Mouse (Mus musculus): Measurements from ENCODE around the gene Cenpb.
A peak's percentile ranks its signal among the peaks of the same experiment; 100 is the strongest.
"Not testable (repeated sequence)": the region's sequence is repeated elsewhere in the genome, so short reads cannot be mapped to it uniquely, and the experiment has no call there.

Gene Cenpb

GRCm38 (mm10) chr2:131179990-131180587 is at the start of gene Cenpb:
Gene Cenpb, minus strand, starts transcription at chr2:131180067.
- peak; percentile 82 to 88 for DNase-seq

- DNase-seq = no peak
These were observed 47.4 kb upstream of the Cenpb start for GRCm38 (mm10) chr2:131227243-131227642.

- DNase-seq = not testable (repeated sequence)
These were observed 46.8 kb upstream of the Cenpb start for GRCm38 (mm10) chr2:131226669-131227068.

- DNase-seq = peak; percentile 74 to 89
These were observed 45.3 kb upstream of the Cenpb start for GRCm38 (mm10) chr2:131225178-131225577.

- DNase-seq = no peak
These were observed 43.7 kb upstream of the Cenpb start for GRCm38 (mm10) chr2:131223569-131223968.

DNA sequence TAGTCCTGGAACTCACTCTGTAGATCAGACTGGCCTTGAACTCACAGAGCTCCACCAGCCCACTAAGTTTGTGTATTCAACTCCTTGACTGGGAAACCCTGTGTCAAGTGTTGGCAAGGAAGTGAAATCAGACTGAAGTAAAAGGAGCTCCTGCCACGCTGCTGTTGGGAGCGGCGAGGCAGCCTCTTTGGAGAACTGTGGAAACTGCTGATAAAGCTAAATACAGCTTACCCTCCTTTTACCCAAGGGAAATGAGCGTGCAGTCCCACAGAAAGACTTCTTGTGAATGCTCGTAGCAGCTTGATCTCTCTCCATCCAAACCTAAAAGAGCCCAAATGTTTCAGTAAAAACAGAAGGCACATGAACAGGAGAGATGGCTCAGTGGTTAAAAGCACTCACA is 42.7 kb upstream of the Cenpb start:
- no peak for DNase-seq

DNA sequence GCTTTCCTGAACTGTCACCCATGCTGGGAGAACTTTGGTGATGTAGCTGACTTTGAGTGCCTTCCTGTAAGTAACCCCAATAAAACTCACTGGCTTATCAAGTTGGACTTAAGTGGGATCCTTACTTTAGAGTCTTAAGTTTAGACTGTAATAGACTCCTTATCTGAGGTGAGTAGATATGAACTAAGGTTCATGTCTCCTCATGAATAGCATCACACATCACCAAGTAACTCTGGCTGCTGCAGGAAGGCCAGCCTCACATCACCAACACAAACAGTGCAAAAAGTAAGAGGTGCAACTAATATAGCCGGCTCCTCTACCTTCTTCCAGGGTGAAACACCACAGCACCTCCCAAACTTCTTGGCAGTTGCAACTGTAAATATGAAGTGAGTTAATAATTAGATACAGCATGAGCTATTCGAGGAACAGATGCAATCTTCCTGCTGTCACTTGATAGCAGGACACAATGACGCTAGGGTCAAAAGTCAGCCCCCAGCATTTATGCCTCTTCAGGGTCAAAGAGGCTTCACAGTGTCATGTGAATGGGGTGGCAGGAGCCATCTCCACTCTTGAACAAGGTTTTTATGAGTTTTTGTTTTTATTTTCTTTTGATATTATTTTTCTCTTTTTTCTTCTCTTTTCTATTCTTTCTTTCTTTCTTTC is 42.1 kb upstream of the Cenpb start:
- no peak for DNase-seq

- no peak for DNase-seq
These were observed 40.2 kb upstream of the Cenpb start for GRCm38 (mm10) chr2:131220030-131220429.

- peak; percentile 55 to 73 for DNase-seq
These were observed 36.3 kb upstream of the Cenpb start for GRCm38 (mm10) chr2:131215941-131216858.

DNA sequence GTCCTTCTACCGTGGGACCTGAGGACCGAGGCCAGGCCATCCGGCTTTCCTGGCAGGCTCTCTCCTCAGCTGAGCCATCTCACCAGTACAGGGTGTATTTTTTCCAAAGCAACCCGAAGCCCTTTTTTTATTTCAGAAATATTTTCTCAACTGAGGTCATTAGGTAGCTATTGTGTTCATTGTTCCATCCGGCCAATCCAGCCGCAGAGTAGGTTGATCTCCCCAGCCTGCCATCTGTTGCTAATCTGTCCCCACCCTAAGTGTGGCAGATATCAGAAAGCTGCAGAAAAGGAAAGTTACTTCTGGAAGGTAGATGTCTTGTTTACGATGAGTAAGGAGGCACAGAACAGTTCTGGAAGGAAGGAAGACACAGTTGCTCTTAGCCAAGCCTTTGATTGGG is 33.9 kb upstream of the Cenpb start:
- DNase-seq = no peak

DNA sequence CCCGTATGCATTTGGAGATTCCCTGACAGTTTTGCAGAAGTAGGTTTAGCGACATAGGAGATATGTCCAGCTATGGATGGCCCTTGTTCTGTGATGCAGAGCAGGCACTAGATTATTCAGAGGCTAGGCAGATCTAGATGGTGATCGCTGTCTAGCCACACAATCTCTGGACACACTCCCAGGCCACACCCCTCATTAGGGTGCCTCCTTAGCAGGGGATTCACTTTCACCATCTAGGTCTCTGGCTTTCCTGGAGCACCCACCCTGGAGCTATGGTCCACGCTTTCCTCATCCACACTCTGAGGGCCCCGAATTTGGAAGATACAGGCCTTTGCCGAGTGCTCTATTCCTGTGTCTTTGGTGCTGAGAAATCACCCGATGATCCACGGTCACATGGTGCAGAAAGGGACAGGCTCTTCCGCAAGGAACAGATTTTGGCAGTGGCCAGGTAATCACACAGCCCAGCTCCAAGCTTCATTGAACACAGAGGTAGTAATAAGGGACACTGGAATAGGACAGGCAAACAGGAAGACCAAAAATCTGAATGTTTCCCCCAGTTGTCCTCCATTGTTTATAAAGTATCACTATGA is 31.3 kb upstream of the Cenpb start:
- DNase-seq = peak in 1 of 2 experiments; percentile 49

DNA sequence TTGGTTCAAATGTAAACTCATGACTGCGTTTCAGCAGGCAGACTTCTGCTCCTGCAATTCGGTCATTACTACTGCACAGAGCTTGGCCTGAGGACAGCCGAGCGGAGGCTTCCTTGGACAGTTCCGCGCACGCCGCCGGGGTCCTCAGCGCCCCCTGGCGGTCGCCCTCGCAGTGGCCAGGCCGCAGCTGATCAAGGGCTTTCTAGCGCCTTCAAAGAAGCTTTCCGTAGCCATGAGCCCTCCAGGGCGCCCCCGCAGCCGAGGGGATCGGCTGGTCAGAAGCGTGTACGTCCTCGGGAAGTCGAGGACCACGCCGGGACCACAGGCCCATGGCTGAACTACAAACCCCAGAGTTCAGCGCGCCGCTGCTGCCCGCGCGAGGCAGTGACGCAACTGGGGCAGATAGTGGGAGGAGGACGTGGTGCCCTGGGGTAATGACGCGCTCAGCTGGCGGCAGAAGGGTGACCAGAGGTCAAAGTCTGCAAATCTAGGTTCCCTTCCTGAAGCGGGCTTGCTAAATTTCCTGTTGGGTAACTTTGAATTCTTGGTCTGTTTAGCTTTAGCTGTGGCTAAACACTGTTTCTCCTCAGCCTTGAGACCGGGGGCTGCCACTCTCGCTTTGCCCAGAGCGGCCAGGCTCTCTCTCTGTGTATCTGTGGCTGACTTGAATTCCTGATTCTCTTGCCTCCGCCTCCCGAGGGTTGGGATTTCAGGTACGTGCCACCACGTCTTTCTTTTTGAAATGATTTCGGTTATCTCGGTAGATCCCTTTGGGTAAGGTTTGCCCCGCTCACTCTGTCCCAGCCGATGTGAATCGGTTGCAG is 30.3 kb upstream of the Cenpb start:
- DNase-seq = peak; percentile 96 to 97

- DNase-seq = peak in 1 of 2 experiments; percentile 26
These were observed 29.4 kb upstream of the Cenpb start for GRCm38 (mm10) chr2:131209125-131209795.

DNA sequence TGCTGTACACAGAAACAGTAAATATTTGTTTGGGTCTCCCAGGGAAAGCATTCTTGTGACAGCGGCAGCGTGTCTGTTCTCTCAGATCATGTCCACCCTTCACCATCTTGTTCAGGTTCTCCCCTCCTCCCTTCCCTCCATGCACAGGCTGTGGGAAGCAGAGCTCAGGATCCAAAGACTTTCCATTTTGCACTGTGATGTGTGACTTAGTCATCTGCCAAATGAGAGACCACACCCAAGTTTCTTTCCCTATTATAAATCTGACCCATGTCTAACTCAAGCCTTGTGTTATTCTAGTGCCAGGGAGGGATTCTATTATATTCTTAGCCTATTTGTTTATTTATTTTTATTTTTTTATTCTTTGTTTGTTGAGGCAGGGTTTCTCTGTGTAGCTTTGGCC is 28.5 kb upstream of the Cenpb start:
- no peak for DNase-seq

DNA sequence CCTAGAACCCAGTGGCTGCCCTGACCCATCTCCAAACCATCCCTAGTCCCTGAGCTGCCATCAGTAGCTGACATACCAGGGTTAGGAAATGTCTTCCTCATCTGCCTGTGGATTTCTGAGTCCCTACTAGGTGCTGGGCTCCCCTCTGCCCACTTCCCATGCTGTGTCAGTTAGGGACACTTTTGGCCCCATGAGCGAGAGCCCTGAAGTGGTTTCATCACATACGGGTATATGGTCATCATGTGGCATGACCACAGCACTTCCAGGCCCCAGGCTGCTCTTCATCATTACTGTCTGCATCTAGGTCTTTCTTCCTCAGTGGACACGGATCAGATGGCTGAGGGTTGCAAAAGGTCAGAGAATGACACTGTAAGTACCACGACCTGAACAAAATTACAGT is 26.9 kb upstream of the Cenpb start, which contains the start of gene Ap5s1:
Gene Ap5s1 (plus strand): TSS at position 301 of the 400 bp plus-strand sequence.
- no peak for DNase-seq

DNA sequence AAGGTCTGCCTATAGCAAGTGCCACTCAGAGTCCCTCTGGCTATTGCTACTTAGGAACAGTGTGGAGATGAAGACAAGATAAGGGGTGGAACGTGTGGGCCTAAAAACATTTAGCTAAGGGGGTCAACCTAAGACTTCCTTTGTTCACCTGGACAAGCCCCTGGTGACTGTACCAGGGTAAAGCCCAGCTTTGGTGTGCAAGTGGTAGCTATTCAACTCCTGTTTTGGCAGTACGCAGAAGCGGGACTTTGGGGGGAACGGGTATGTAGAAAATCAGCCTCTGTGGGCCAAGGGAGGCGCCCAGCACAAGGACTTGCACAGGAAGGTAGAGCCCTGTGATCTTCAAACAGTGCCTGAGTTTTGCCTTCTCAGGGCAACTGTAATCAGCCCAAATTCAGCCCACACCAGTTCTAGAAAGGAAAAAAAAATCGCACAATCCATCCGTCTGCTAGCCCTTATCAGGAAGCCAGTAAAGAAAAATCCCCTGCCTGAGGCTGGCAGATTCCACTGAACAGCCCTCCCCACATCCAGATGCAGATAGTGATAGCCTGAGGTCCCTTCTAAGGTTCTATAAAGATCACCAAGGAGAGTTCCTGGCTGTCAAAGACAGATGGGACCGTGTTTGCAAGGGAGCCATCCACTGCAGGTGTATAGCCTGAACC is 25.8 kb upstream of the Cenpb start:
- no peak for DNase-seq

DNA sequence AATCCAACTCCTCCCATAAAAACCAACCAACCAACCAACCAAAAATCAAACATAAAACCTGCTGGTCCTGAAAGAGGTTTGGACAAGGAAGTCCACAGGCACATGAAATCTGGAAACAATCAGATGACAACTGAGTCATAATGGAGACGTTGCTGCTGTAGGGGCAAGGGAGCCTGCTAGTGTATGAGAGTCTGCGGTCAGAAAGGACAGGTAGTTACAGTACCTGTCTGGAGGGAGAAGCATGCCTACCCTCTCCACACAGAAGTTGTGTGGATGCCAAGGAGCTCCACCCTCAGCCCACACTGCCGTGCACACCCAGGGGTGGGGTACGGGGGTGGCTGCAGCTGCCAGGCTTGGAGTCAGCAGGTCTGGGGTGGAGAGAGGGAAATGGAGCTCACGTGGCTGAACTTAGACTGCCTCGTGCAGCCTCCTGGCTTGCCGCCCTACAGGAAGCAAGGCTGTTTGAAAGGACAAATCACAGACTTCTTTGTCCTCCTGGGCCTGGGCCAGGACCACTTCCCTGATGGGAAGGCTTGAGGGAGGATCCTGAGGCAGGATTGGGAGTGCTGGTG is 24.6 kb upstream of the Cenpb start:
- peak; percentile 98 for DNase-seq

GRCm38 (mm10) chr2:131203816-131204409 is 24.0 kb upstream of the Cenpb start:
- DNase-seq = no peak

DNA sequence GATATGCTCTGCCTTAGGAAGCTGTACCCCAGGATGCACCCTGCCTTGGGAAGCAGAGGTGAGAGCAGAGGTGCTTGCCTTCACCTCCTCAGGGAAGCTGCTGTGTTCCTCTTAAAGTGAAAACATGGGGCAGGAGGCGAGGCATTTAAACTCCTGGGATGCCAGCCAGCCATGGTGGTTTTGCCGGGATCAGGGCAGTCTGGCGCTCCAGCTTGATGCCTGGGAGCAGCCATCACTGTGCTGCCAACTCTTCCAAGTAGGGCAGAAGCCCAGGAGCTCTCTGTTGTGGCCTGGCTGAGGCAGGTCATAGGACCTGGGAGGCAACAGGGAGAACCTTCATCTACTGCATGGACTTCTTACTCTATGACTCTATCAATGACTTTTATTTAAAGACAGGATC is 21.4 kb upstream of the Cenpb start:
- DNase-seq = no peak

- DNase-seq = no peak
These were observed 20.8 kb upstream of the Cenpb start for GRCm38 (mm10) chr2:131200710-131201109.

Measured in kidney, adult 8-10 months (tissue).